Mouse (Mus musculus): ENCODE measurements around the gene BC067074.
"Not testable (repeated sequence)": the region's sequence is repeated elsewhere in the genome, so short reads cannot be mapped to it uniquely, and the experiment has no call there.

The BC067074 gene

DNA sequence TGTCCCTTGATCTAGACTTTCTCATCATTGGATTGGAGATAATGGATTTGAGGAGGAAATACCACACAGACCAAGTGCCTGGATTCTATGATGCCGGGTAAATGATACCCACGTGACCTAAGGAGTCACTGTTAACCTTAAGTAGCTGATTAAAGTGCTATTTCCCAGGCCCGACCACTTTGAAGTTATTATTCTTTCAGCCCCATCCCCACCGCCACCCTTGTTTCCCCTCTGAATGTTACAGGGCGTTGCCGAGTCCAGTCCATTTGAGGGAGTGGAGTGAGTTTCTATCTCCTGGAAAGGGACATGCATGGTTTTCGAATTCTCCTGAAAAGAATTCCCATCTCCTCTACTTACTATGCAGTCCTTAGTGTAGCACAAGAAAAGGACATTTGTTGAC, 84.7 kb downstream of the BC067074 start:
- DNase-seq (ENCODE audit: low spot score), result no peak

DNA sequence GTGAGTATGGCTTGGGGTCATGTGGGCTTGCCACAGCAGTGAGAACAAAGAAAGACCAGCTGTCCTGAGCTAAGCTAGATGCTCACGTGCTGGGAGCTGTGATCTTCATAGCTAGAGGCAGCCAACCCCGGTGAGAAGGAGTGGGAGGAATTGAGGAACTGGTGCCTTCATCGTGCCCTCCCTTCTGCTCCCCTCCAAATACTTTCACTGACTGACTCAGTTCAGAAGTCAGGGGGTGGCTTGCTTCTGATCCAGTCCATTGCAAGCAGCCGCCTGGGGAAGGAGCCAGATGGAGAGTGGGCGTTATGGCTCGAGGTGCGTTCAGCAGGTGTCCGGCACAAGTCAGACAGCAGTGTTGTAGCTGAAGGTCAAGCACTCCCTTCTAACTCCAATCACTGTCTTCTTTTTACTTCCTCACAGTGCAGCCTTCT, 86.0 kb downstream of the BC067074 start:
- no peak for DNase-seq (ENCODE audit: low spot score)

DNA sequence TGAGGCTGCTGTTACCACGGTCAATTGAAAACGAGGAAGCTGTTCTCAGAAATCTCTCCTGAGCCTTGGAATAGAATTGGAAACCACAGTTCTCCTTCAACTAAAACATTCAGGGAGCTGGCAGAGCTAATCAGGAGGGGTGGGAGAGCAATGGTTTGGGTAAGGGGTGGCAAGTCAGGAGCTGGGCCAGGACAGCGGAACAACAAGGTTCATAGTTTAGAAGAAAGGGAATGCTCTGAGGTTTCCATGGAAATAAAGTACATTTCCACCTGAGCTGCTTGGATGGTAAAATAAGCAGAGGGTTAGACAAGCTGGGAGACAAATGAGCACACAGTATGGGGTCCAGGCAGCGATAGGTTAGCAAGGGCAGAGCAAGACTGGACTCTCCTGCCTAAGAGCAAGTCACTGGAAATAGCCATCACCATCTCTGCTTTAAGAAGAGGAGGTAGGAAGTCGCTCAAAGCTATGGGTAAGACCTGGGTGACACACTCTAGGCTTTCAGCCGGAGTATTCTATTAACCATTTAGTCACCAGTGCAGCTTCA, 86.9 kb downstream of the BC067074 start:
- no peak for DNase-seq (ENCODE audit: low spot score)

DNA sequence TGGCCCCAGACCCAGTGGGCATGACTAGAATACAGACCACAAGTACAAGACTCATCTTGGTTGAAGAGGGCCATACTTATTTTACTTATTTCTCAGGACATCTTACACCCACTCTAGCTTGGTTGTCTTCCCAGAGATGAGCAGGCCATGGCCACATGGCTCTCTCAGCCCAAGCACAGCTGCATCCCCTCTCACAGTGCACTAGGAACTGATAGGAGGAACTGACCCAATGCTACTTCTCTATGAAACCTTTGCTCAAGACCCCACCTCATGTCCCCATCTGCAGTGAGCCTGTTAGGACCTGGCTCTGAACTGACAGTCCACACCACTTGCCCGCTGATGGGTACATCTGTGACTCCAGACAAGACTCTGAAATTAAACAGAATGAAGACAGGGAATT, 88.8 kb downstream of the BC067074 start:
- no peak for DNase-seq (ENCODE audit: low spot score)

DNA sequence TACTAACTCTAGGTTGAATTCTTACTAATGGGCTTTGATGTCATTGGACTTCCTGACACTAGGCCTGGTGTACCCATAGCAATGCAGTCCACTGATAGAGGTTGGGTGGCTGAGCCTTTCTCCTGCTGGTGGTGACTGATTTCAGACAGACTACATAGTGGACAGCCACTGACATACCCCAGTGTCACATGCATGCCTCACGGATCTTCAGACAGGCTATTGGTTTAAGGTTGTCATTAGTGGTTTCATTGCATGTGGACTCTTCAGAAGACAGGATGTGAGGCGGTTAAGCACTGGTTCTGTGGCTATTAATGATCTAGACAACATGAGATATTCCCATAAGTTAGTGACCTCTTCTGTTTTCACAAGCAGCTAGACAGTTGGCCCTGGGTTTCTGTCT, 89.2 kb downstream of the BC067074 start:
- no peak for DNase-seq (ENCODE audit: low spot score)

- not testable (repeated sequence) for DNase-seq (ENCODE audit: low spot score)
Measured at GRCm38 (mm10) chr13:113382770-113383169, 89.8 kb downstream of the BC067074 start.

DNA sequence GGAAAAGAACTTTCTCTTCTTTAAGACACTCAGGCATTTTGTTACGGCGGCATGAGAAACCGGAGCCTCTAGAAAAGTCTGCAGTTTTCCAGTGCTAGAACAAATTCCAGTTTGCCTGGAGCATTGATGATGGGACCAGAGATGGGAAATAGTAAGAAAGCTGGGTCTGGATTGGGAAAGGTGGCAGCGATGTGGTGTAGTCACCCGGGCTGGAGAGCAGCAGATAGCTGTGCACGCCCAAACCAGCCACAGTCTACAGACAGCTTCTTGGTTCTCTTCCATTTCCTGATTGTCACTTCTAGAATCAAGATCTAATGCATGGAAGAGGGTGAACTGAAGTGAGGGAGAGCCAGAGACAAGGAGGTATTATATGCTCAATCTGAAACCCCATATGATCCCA, 100.4 kb downstream of the BC067074 start:
- DNase-seq (ENCODE audit: low spot score), result no peak

- no peak for DNase-seq (ENCODE audit: low spot score)
Measured at GRCm38 (mm10) chr13:113394591-113394990, 101.6 kb downstream of the BC067074 start.

- DNase-seq (ENCODE audit: low spot score), result no peak
Measured at GRCm38 (mm10) chr13:113397006-113397520, 104.1 kb downstream of the BC067074 start.

DNA sequence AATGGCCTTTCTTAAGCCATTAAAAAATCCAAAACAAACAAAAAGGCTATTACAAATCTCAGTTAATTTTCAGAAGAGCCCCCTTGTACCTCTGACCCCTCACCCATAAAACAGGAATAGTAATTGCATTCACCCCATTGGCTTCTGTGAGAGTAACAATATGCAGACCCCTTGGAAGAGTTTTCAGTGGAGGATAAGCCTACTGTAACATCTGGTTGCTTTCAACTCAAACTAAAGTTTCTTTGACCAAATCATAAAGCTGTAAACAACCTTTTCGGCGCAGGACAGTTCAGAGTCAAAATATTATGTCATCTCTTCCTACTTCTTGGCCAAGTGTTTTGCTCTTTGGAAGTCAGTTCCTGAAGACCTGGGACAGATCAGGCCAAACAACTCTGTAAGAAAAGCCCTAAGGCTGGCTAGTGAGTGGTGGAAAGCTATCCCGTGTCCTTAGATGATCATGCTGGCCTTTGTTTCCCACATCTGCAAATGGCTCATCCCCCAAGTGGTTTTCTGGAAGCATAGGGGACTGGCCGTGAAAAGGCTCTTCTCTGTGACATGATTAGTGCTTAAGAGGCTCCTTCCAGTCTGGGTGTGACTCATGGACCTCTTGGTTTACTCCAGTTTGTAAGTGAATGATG, 108.5 kb downstream of the BC067074 start:
- no peak for DNase-seq (ENCODE audit: low spot score)

DNA sequence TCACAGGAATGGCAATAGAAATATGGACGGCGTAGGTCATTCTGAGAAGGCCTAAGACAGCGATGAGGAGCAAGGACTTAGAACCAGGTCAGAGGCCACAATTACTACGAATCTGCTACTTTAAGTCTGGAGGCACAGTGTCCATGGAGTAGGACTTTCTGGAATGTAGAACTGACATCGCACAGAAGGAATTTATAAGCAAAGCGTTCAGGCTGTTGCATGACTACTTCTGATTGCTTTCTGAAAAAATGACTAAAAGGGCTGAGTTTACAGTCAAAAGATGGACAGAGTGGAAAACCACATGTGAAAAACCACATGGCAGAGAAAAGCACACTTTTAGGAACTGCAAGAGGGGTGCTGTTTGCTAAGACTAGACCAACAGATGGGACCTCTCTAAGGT, 110.7 kb downstream of the BC067074 start:
- no peak for DNase-seq (ENCODE audit: low spot score)

GRCm38 (mm10) chr13:113404172-113404571, 111.2 kb downstream of the BC067074 start:
- DNase-seq (ENCODE audit: low spot score), result no peak

DNA sequence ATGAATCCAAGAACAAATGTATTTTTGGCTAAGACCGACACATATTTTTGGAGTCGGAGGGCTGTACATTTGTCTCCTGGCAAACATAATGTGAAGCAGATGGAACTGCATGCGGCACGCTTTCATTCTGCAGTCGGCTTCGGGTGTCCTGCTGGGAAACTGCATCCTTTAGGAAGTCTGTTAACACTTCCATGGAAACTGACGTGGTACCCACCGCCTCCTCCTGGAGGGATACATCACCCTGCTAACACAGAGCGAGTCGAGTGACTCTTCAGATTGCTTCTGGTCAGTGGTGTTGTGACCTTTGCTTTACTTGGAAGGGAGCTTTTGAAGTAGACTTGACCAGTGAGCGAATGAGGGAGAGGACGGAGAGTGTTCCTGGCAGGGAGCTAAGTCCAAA, 117.0 kb downstream of the BC067074 start:
- no peak for DNase-seq (ENCODE audit: low spot score)

- no peak for DNase-seq (ENCODE audit: low spot score)
Measured at GRCm38 (mm10) chr13:113415527-113415926, 122.6 kb downstream of the BC067074 start.

GRCm38 (mm10) chr13:113416986-113417385, 124.0 kb downstream of the BC067074 start:
- DNase-seq (ENCODE audit: low spot score), result no peak

DNA sequence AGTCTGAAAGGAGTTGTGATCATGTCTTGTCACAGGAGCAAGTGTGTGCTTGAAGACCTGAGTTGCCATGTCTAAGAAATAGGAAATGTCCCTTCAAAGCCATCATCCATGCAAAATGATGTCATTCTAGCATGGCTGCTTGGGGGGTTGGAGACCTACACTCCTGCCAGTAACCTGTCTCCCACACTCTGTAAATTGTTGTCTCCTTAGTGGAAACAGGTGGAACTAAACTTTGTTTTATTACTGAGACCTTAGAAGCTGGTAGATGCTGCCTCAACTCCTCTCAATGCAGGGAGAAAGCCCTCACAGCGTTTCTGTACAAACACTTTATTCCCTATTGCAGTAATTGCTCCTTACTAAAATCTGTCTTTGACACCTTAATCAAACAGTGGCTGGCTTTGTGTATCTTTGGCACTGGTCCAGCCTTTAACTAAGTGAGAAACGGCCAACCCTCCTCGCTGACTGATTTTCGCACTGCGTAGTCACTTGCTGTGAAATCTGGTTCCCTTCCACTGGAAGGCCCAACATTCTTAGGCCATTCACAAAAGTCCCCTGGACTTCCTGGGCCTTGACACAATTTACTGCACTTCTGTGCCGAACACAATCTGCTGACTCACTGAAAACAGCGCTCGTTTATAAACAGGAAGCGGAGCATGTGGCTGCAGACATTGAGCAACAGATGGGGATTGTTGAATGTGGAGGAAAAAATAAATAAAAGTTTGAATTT, 125.0 kb downstream of the BC067074 start:
- peak; percentile 9 for DNase-seq (ENCODE audit: low spot score)

- no peak for DNase-seq (ENCODE audit: low spot score)
Measured at GRCm38 (mm10) chr13:113418632-113419031, 125.7 kb downstream of the BC067074 start.

GRCm38 (mm10) chr13:113421472-113421871, 128.5 kb downstream of the BC067074 start:
- peak; percentile 6 for DNase-seq (ENCODE audit: low spot score)

DNA sequence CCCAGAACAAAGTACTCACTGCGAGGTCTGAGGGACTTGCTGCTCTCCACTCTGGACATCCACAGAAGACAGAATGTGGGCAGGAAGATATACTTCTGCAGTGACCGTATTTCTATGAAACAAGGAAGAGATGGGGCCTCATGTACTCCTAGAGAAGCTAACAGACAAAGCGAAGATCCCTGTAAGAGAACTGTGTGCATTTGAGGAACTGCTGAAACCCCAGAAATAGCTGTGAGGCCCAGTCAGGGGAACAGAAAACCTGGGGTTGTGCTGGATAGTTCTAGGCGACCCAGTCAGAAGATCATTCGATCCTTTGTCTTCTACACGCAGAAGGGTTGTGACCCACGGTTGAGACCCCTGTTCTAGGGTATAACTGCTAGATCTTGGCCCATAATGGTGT, 130.9 kb downstream of the BC067074 start:
- no peak for DNase-seq (ENCODE audit: low spot score)

- no peak for DNase-seq (ENCODE audit: low spot score)
Measured at GRCm38 (mm10) chr13:113425907-113426306, 132.9 kb downstream of the BC067074 start.
